Mouse (Mus musculus): Measurements from ENCODE around the gene Usp54. TPM values are rescaled to one million over a fixed set of nuclear protein-coding genes. Genes with fewer than 3 reads are reported as not detected.

Usp54 gene
- polyA plus RNA-seq, 1 experiment, result 0.05 TPM

DNA sequence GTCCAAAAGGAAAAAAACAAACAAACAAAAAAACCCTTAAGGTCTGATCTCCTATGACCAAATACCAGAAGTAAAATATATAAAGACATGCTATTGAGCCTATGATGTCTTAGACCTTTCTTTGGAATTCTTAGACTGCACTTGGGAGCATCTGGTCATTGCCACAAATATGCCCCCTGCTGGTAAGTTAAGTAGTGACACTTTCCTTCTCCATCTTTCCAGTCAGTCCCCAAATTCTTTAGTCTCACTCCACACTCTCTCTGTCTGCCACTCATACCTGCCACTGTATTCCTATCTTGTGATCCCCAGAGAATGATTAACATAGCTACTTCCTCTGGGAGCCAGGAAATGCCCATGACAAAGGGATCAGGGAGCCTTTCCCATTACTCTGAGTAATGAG, 17.5 kb upstream of the Usp54 start:
- no peak for TF ChIP-seq TAL1 (IDR thresholded peaks at IDR 0.05; ENCODE audit: low read length)
- no peak for TF ChIP-seq GATA1 (IDR thresholded peaks at IDR 0.05; ENCODE audit: low read length)
- H3K36me3 ChIP-seq (ENCODE audit: control insufficient read depth), result no peaks in the 10 kb centered on the region
- peaks cover 27% of the 10 kb centered on the region for H3K27me3 ChIP-seq (ENCODE audit: control insufficient read depth)
- H3K4me3 ChIP-seq (replicated peaks), result no peak overlapping the region
- no peaks in the 10 kb centered on the region for H3K9me3 ChIP-seq (ENCODE audit: control insufficient read depth, low read length)
- peaks cover 23% of the 10 kb centered on the region for H3K4me1 ChIP-seq (ENCODE audit: control insufficient read depth)

DNA sequence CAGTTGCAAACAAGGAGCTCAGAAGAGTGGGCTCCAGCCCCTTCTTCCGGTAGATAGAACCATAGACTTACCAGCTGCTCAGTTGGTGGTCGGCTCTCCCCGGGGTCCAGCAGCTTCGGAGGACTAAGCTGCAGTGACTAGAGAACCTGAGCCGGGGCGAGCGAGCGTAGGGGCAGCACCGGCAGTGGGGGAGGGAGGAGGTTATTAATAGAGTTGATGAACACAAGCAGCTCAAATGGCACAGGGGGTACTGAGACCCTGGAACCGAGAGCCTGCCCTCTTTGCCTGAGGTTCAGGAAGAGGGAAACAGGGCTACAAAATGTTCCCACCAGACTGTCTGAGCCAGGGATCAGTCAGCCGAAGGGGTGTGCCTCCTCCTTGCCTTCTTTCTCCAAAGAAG, 15.5 kb upstream of the Usp54 start, which contains the start of gene Myoz1:
Myoz1 (minus strand) TSS at position 180 of the 400 bp plus-strand sequence.
- peaks cover 15% of the 10 kb centered on the region for H3K4me1 ChIP-seq (ENCODE audit: control insufficient read depth)

DNA sequence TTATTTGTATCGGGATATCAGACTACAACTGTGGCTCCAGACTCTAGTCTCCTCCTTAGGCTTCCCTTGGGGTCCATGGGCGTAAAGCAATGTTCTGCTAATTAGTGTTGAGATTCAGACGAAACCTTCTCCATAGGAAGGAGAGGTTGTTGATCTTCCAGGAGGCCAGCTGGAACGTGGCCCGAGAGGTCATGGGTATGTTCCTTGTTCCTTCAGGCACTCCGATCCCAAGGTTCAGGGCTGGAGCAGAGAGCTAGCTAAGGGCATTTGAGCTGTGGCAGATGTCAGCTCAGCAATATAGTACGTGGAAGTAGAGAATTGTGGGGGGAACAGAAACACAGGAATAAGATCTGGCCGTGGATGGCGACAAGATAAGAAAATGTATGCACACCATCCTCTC, 14.9 kb upstream of the Usp54 start:
- Histone ChIP-seq H3K4me1 (ENCODE audit: control insufficient read depth) (peaks cover 9% of the 10 kb centered on the region), H3K27me3 (ENCODE audit: control insufficient read depth) (peaks cover 1% of the 10 kb centered on the region)
- no peak for TF ChIP-seq GATA1 (IDR thresholded peaks at IDR 0.05; ENCODE audit: low read length)
- TF ChIP-seq TAL1 (IDR thresholded peaks at IDR 0.05; ENCODE audit: low read length), result no peak

More for the DNA sequence above, 15.5 kb upstream of the Usp54 start, which contains the start of gene Myoz1:
- Histone ChIP-seq H3K4me3 (replicated peaks) (no peak within 1 kb of the TSS), H3K36me3 (ENCODE audit: control insufficient read depth) (no peaks in the 10 kb centered on the region), H3K27me3 (ENCODE audit: control insufficient read depth) (peaks cover 7% of the 10 kb centered on the region), H3K9me3 (ENCODE audit: control insufficient read depth, low read length) (no peaks in the 10 kb centered on the region)
- TF ChIP-seq TAL1 (IDR thresholded peaks at IDR 0.05; ENCODE audit: low read length) (no peak), GATA1 (IDR thresholded peaks at IDR 0.05; ENCODE audit: low read length) (no peak)

DNA sequence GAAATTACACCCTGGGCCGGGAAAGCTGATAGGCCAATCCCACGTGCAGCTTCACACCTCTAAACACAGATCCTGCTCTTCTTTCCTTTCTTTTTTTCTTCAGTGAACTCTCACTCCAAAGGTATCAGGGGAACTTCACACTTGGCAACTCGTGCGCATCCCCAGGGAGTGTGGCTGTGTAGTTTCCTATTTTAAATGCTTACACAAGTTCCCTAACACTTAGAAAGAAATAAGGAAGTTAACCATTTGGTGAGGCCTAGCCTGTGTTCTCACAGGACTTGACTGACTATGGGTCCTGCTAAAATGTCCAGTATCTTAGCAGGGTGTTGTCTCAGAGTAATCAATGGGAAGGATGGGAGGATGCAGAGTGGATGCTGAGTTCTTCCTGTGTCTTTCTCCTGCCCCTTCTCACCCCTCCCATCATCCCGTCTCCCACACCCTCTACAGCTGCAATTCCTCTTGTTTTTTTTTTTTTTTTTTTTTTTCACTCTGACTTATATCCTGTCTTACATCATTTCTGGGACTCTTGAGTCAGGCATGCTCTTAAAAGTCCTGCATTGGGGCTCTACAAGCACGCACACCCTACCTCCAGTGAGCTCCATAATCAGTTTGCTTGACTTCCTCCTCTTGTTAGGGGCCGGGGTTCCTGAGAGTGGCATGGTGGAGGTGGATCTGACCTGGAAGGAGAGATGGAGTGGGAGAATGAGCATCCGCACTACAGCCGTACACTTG, 14.0 kb upstream of the Usp54 start:
- TF ChIP-seq TAL1 (IDR thresholded peaks at IDR 0.05; ENCODE audit: low read length) (no peak), GATA1 (IDR thresholded peaks at IDR 0.05; ENCODE audit: low read length) (no peak)
- peaks cover 3% of the 10 kb centered on the region for H3K4me1 ChIP-seq (ENCODE audit: control insufficient read depth)
- H3K9me3 ChIP-seq (ENCODE audit: control insufficient read depth, low read length), result no peaks in the 10 kb centered on the region
- H3K36me3 ChIP-seq (ENCODE audit: control insufficient read depth), result no peaks in the 10 kb centered on the region
- H3K27me3 ChIP-seq (ENCODE audit: control insufficient read depth), result no peaks in the 10 kb centered on the region
- no peak overlapping the region for H3K4me3 ChIP-seq (replicated peaks)

More for the DNA sequence above, 14.9 kb upstream of the Usp54 start:
- Histone ChIP-seq H3K36me3 (ENCODE audit: control insufficient read depth) (no peaks in the 10 kb centered on the region), H3K9me3 (ENCODE audit: control insufficient read depth, low read length) (no peaks in the 10 kb centered on the region), H3K4me3 (replicated peaks) (no peak overlapping the region)

DNA sequence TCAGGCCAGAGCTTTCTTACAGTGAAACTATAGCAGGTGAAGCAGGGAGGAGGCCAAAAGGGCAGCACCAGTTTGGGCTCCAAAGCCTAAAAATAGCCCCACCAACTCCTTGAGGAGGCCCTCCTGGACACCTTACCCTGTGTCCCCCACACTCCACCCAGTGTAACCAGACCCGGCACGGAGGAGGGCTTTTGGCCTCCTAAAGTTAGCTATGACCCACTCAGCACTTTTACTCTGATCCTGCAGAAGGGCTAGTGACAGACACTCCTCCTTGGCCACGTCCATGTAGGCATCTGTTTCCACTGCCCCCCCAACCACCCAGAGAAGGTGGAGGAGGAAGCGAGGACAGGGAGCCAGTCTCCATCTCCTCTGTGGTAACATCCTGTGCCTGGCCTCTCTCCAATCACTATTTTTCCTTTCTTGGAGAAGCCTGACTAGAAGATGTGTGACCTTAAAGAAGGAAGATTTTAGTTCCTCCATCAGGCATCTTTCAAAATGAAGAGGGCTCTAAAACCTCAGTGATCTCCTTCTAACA, 10.9 kb upstream of the Usp54 start:
- H3K36me3 ChIP-seq (ENCODE audit: control insufficient read depth), result no peaks in the 10 kb centered on the region
- TF ChIP-seq TAL1 (IDR thresholded peaks at IDR 0.05; ENCODE audit: low read length) (no peak), GATA1 (IDR thresholded peaks at IDR 0.05; ENCODE audit: low read length) (no peak)
- H3K9me3 ChIP-seq (ENCODE audit: control insufficient read depth, low read length), result no peaks in the 10 kb centered on the region
- H3K4me1 ChIP-seq (ENCODE audit: control insufficient read depth), result peaks cover 3% of the 10 kb centered on the region; the same call in 1 of the 2 replicates
- H3K4me3 ChIP-seq (replicated peaks), result no peak overlapping the region
- no peaks in the 10 kb centered on the region for H3K27me3 ChIP-seq (ENCODE audit: control insufficient read depth)

DNA sequence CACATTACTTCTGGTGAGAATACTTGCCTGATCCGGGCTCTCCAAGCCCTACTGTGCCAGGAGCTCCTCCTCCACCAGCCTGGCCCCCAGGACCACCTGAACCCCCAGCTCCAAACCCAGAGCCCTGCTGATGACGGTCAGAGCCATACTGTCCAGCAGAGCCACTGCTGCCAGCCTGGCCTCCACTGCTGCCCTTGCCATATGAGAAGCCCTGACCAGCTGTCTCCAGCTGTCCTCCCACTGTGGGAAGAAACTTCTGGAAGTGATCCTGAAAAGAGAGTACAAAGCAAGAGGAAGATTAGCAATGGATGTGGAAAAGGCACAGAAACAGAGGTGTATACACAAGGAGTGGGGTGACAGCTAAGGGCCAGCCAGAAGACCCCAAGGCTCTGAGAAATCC, 10.1 kb upstream of the Usp54 start:
- no peak overlapping the region for H3K4me3 ChIP-seq (replicated peaks)
- H3K9me3 ChIP-seq (ENCODE audit: control insufficient read depth, low read length), result no peaks in the 10 kb centered on the region
- TF ChIP-seq TAL1 (IDR thresholded peaks at IDR 0.05; ENCODE audit: low read length) (no peak), GATA1 (IDR thresholded peaks at IDR 0.05; ENCODE audit: low read length) (no peak)
- no peaks in the 10 kb centered on the region for H3K36me3 ChIP-seq (ENCODE audit: control insufficient read depth)
- H3K4me1 ChIP-seq (ENCODE audit: control insufficient read depth), result peaks cover 8% of the 10 kb centered on the region; the same call in 1 of the 2 replicates
- H3K27me3 ChIP-seq (ENCODE audit: control insufficient read depth), result no peaks in the 10 kb centered on the region

DNA sequence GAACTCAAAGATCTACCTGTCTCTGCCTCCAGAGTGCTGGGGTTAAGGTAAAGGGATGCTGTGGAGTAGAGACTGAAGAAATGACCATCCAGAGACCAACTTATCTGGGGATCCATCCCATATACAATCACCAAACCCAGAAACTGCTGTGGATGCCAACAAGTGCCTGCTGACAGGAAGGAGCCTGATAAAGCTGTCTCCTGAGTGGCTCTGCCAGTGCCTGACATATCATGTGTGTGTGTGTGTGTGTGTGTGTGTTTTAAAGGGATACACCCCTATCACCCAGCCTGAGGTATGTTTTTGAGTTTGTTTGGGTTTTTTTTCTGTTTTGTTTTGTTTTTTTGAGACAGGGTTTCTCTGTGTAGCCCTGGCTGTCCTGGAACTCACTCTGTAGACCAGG, 5.5 kb upstream of the Usp54 start:
- Histone ChIP-seq H3K36me3 (ENCODE audit: control insufficient read depth) (no peaks in the 10 kb centered on the region), H3K9me3 (ENCODE audit: control insufficient read depth, low read length) (no peaks in the 10 kb centered on the region), H3K4me3 (replicated peaks) (no peak overlapping the region), H3K27me3 (ENCODE audit: control insufficient read depth) (no peaks in the 10 kb centered on the region), H3K4me1 (ENCODE audit: control insufficient read depth) (peaks cover 19% of the 10 kb centered on the region)
- no peak for TF ChIP-seq TAL1 (IDR thresholded peaks at IDR 0.05; ENCODE audit: low read length)
- TF ChIP-seq GATA1 (IDR thresholded peaks at IDR 0.05; ENCODE audit: low read length), result no peak

DNA sequence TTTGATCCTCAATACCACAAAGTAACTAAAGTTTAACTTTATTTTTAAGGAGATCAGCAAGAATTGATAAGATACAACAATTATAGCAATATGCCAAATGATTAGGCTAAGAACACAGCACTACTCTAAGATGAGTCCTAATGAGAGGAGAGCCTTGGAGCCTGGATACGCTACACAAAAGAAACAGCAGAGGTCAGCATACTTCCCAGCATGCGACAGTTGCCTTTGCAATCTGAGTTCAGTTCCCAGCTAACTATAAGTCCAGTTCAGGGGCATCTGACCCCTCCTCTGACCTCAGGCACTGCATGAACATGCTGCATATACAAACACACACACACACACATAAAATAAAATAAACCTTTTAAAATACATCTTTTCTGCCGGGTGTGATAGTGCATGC, 4.7 kb upstream of the Usp54 start:
- Histone ChIP-seq H3K27me3 (ENCODE audit: control insufficient read depth) (no peaks in the 10 kb centered on the region), H3K36me3 (ENCODE audit: control insufficient read depth) (no peaks in the 10 kb centered on the region), H3K9me3 (ENCODE audit: control insufficient read depth, low read length) (no peaks in the 10 kb centered on the region), H3K4me3 (replicated peaks) (no peak overlapping the region), H3K4me1 (ENCODE audit: control insufficient read depth) (peaks cover 19% of the 10 kb centered on the region)
- TF ChIP-seq TAL1 (IDR thresholded peaks at IDR 0.05; ENCODE audit: low read length) (no peak), GATA1 (IDR thresholded peaks at IDR 0.05; ENCODE audit: low read length) (no peak; the same call in 1 of the 2 replicates)

DNA sequence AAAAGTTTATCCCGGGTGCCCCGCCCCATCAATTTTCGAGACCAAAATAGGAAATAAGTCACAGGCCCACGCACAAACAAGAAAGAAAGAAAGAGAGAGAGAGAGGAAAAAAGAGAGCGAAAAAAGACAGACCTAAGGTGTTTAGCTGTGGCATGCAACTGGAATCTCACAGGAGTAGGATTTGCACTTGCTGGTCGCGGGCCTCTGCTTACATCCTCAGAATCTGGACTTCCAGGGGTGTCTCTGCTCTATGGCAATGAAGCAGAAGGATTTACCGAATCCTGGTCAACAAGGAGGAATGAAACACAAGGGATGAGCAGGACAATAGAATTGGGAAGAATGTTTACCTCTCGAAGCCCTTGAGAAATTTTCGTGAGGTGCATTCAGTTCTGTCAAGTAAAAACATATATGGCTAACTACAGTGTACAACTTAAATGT, 594 bp upstream of the Usp54 start:
- Histone ChIP-seq H3K27me3 (ENCODE audit: control insufficient read depth) (no peaks in the 10 kb centered on the region), H3K36me3 (ENCODE audit: control insufficient read depth) (no peaks in the 10 kb centered on the region), H3K4me1 (ENCODE audit: control insufficient read depth) (peaks cover 29% of the 10 kb centered on the region), H3K9me3 (ENCODE audit: control insufficient read depth, low read length) (no peaks in the 10 kb centered on the region), H3K4me3 (replicated peaks) (peak overlapping the region; percentile 87)
- no peak for TF ChIP-seq GATA1 (IDR thresholded peaks at IDR 0.05; ENCODE audit: low read length)
- TF ChIP-seq TAL1 (IDR thresholded peaks at IDR 0.05; ENCODE audit: low read length), result no peak
